Mouse (Mus musculus): ENCODE data around the gene Glis3.

GRCm38 (mm10) chr19:28291596-28291995 is 388.3 kb downstream of the Glis3 start:
- TF ChIP-seq POLR2A (IDR thresholded peaks at IDR 0.05; ENCODE audit: control insufficient read depth, low read depth, low read length) = no peak
- TF ChIP-seq CTCF (IDR thresholded peaks at IDR 0.05; ENCODE audit: control insufficient read depth, insufficient read depth, insufficient replicate concordance, low read depth, low read length) = no peak
